Mouse (Mus musculus) layer of hippocampus, adult 2 months (tissue): ENCODE data around the gene Flad1. TPM values are rescaled to one million over a fixed set of nuclear protein-coding genes. Genes with fewer than 3 reads are reported as not detected.
A peak's percentile ranks its signal among the peaks of the same experiment; 100 is the strongest.

Source experiments
- DNase-seq, 2 experiments: peaks; one replicate each; pipeline ENCODE4 v3.0.0; 2022; ENCODE audit warnings: low spot score in 2 of 2
- H3K27ac ChIP-seq: fragments of 200-600 bp; 2 replicates; pipeline ENCODE4 v1.8.1; 2022
- H3K4me3 ChIP-seq: fragments of 200-600 bp; 2 replicates; pipeline ENCODE4 v1.8.1; 2022; ENCODE audit warnings: mild to moderate bottlenecking
- CTCF ChIP-seq: fragments of 200-600 bp; conservative IDR thresholded peaks from 2 replicates; pipeline ENCODE4 v1.8.1; 2022; ENCODE audit warnings: antibody characterized with exemption, mild to moderate bottlenecking, moderate library complexity
- total RNA-seq, 2 experiments: library from RNA; stranded (reverse); gene quantifications; 2 replicates each; pipeline ENCODE4 v1.2.3; 2021

Flad1 gene
- total RNA-seq, 2 experiments from 2014 or later = 37.2 to 39.8 TPM

GRCm38 (mm10) chr3:89361675-89362074 lies 50.0 kb downstream of the Flad1 start, which contains the start of gene Dcst2:
Gene Dcst2 (plus strand): TSS chr3:89361975.
- no peak within 1 kb of the TSS for H3K4me3 ChIP-seq
- DNase-seq = no peak
- no peak within 1 kb of the TSS for H3K27ac ChIP-seq
- no peak for TF ChIP-seq CTCF

- no peak for TF ChIP-seq CTCF
- H3K27ac ChIP-seq = no peak overlapping the region
- no peak overlapping the region for H3K4me3 ChIP-seq
- DNase-seq = no peak
These were observed 51.4 kb downstream of the Flad1 start for GRCm38 (mm10) chr3:89360237-89360636.

GRCm38 (mm10) chr3:89359630-89360029 lies 52.0 kb downstream of the Flad1 start:
- no peak for TF ChIP-seq CTCF
- DNase-seq = no peak
- Histone ChIP-seq H3K27ac (no peak overlapping the region; the same call in 1 of the 2 replicates), H3K4me3 (no peak overlapping the region)

GRCm38 (mm10) chr3:89356029-89356428 lies 55.6 kb downstream of the Flad1 start:
- no peak overlapping the region for H3K27ac ChIP-seq
- DNase-seq = no peak
- H3K4me3 ChIP-seq = no peak overlapping the region
- no peak for TF ChIP-seq CTCF

GRCm38 (mm10) chr3:89355512-89355902 lies 56.2 kb downstream of the Flad1 start:
- no peak for DNase-seq
- Histone ChIP-seq H3K4me3 (no peak overlapping the region), H3K27ac (no peak overlapping the region)
- no peak for TF ChIP-seq CTCF

GRCm38 (mm10) chr3:89354816-89355511 lies 56.7 kb downstream of the Flad1 start:
- no peak overlapping the region for H3K4me3 ChIP-seq
- DNase-seq = peak; percentile 86 to 93
- no peak overlapping the region for H3K27ac ChIP-seq
- TF ChIP-seq CTCF = peak; percentile 99

- TF ChIP-seq CTCF = no peak
- no peak overlapping the region for H3K4me3 ChIP-seq
- H3K27ac ChIP-seq = no peak overlapping the region
These were observed 60.4 kb downstream of the Flad1 start for GRCm38 (mm10) chr3:89351271-89351670.

More at GRCm38 (mm10) chr3:89351271-89351670, 60.4 kb downstream of the Flad1 start:
- DNase-seq = no peak

Other genes starting within 250 kb of the Flad1 start
- gene Clk2, start 247.1 kb downstream of the Flad1 start, total RNA-seq = 10 to 100 TPM; 47.8 to 56.1 TPM
- gene Scamp3, start 234.4 kb downstream of the Flad1 start, total RNA-seq = 10 to 100 TPM; 67.1 to 69.0 TPM
- gene Fam189b, start 228.7 kb downstream of the Flad1 start, total RNA-seq = 10 to 100 TPM; 61.6 to 61.7 TPM
- gene Gba, start 208.9 kb downstream of the Flad1 start, total RNA-seq = 10 to 100 TPM; 55.7 to 67.9 TPM
- 10 to 100 TPM; 42.6 to 43.8 TPM for gene Thbs3, start 196.7 kb downstream of the Flad1 start, total RNA-seq
- gene Mtx1, start 184.8 kb downstream of the Flad1 start, total RNA-seq = 100 to 1,000 TPM; 100 to 102 TPM
- gene Muc1, start 182.8 kb downstream of the Flad1 start, total RNA-seq = 1 to 10 TPM in 1 of 2 experiments, under 1 TPM in 1; 0.31 to 1.3 TPM
- 10 to 100 TPM; 75.8 to 80.5 TPM for gene Krtcap2, start 165.9 kb downstream of the Flad1 start, total RNA-seq
- gene Trim46, start 165.6 kb downstream of the Flad1 start, total RNA-seq = 10 to 100 TPM; 89.1 to 92.8 TPM
- gene Dpm3, start 152.5 kb downstream of the Flad1 start, total RNA-seq = 10 to 100 TPM; 51.2 to 61.0 TPM
- gene Slc50a1, start 141.3 kb downstream of the Flad1 start, total RNA-seq = 10 to 100 TPM; 46.3 to 58.9 TPM
- gene Efna1, start 130.7 kb downstream of the Flad1 start, total RNA-seq = 1 to 10 TPM; 7.6 to 7.9 TPM
- 10 to 100 TPM; 65.5 to 76.3 TPM for gene Efna3, start 88.9 kb downstream of the Flad1 start, total RNA-seq
- under 1 TPM; 0.61 to 0.96 TPM for gene Efna4, start 73.8 kb downstream of the Flad1 start, total RNA-seq
- gene Adam15, start 61.9 kb downstream of the Flad1 start, total RNA-seq = 100 to 1,000 TPM; 122 to 127 TPM
- gene Dcst2, start 49.9 kb downstream of the Flad1 start, total RNA-seq = under 1 TPM; 0.29 to 0.77 TPM
- gene Dcst1, start 46.6 kb downstream of the Flad1 start, total RNA-seq = not detected
- gene Zbtb7b, start 17.1 kb downstream of the Flad1 start, total RNA-seq = 10 to 100 TPM; 11.3 to 13.4 TPM
- gene Lenep, start 9.1 kb downstream of the Flad1 start, total RNA-seq = 1 to 10 TPM; 5.8 to 7.1 TPM
- 1 to 10 TPM; 1.4 to 2.7 TPM for gene Cks1b, start 6.5 kb upstream of the Flad1 start, total RNA-seq
- gene Shc1, start 6.6 kb upstream of the Flad1 start, total RNA-seq = 10 to 100 TPM; 12.2 to 14.3 TPM
- gene Pygo2, start 18.3 kb upstream of the Flad1 start, total RNA-seq = 10 to 100 TPM; 55.5 to 61.9 TPM
- 10 to 100 TPM; 38.9 to 41.8 TPM for gene Pbxip1, start 24.8 kb upstream of the Flad1 start, total RNA-seq
- 10 to 100 TPM; 30.1 to 30.3 TPM for gene Pmvk, start 42.7 kb upstream of the Flad1 start, total RNA-seq
- gene Kcnn3, start 108.3 kb upstream of the Flad1 start, total RNA-seq = 10 to 100 TPM; 25.6 to 29.1 TPM